Mouse (Mus musculus) erythroblast, embryonic 14.5 days (primary cell): Measurements from ENCODE around the gene Art4.

Experiments
- GATA1 ChIP-seq: IDR thresholded peaks from 2 replicates; pipeline ENCODE4 v1.6.1; 2012; ENCODE audit warnings: low read length, inconsistent platforms, mixed read lengths
- TAL1 ChIP-seq: IDR thresholded peaks from 3 replicates; pipeline ENCODE4 v1.6.1; 2012; ENCODE audit warnings: low read length, inconsistent platforms, mixed read lengths

DNA sequence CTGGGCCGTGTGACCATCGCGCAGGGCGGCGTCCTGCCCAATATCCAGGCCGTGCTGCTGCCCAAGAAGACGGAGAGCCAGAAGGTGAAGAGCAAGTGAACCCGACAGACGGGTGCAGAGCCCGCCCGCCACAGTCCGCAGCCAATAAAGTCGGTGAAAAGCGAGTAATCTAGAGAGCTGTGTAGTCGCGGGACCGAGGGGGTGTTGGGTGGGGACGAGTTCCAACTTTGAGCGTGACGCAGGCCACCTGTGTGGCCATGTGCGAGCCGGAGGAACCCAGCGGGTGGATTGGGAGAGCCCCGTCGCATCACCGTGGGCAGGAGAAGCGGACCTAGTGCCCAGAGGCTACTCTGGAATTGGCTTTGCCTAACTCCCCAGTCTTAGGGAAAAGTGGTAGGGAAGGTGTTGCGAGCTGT, 48.9 kb downstream of the Art4 start:
- TF ChIP-seq TAL1 (no peak), GATA1 (no peak)
